Mouse (Mus musculus) G1E (cell line): ENCODE measurements around the gene Fam181a. TPM values are rescaled to one million over a fixed set of nuclear protein-coding genes. Genes with fewer than 3 reads are reported as not detected.

Experiments
- ATAC-seq: 2 replicates; pipeline ENCODE4 v1.8.0; 2016; ENCODE audit warnings: mild to moderate bottlenecking; ENCODE audit not compliant: insufficient number of reproducible peaks, poor library complexity, low FRiP score, severe bottlenecking; ENCODE audit errors: extremely low read depth
- DNase-seq: peaks from one replicate; pipeline ENCODE4 v3.0.0; 2012; ENCODE audit warnings: low spot score
- H3K27me3 ChIP-seq: 2 replicates; pipeline ENCODE4 v1.6.1; 2012; ENCODE audit warnings: mild to moderate bottlenecking, low read length, inconsistent platforms; ENCODE audit not compliant: insufficient read depth
- H3K36me3 ChIP-seq: replicated peaks from 2 replicates; pipeline ENCODE3; 2012; ENCODE audit warnings: mild to moderate bottlenecking, inconsistent platforms
- H3K4me1 ChIP-seq: 2 replicates; pipeline ENCODE4 v1.6.1; 2012; ENCODE audit warnings: low read depth, low read length, inconsistent platforms, mixed read lengths; ENCODE audit not compliant: insufficient read depth
- H3K4me3 ChIP-seq: 2 replicates; pipeline ENCODE4 v1.5.1; 2012; ENCODE audit warnings: low read depth, mild to moderate bottlenecking, inconsistent platforms, low read length, moderate library complexity, mixed read lengths
- H3K9me3 ChIP-seq: replicated peaks from 2 replicates; pipeline ENCODE4 v1.6.1; 2012; ENCODE audit warnings: inconsistent platforms
- CTCF ChIP-seq: IDR thresholded peaks from 2 replicates; pipeline ENCODE4 v1.5.1; 2012; ENCODE audit warnings: low read depth, low read length, inconsistent platforms, mixed read lengths
- GATA1 ChIP-seq: IDR thresholded peaks from 2 replicates; pipeline ENCODE4 v1.6.1; 2012; ENCODE audit warnings: borderline replicate concordance, low read length, inconsistent platforms, mixed read lengths
- GATA2 ChIP-seq: IDR thresholded peaks from 2 replicates; pipeline ENCODE4 v1.6.1; 2012; ENCODE audit warnings: low read depth, low read length, inconsistent platforms, borderline replicate concordance
- POLR2AphosphoS5 ChIP-seq: IDR thresholded peaks from 2 replicates; pipeline ENCODE4 v1.6.1; 2012; ENCODE audit warnings: low read depth, low read length, inconsistent platforms; ENCODE audit not compliant: insufficient replicate concordance
- TAL1 ChIP-seq: conservative IDR thresholded peaks from 2 replicates; pipeline ENCODE4 v1.6.1; 2012; ENCODE audit warnings: low read depth, low read length, inconsistent platforms, mixed read lengths
- polyA plus RNA-seq: library from polyadenylated mRNA; stranded (reverse); fragments of >175 nt; gene quantifications from 2 replicates; pipeline ENCODE4 v1.2.3, GENCODE M21; 2012
- total RNA-seq, 2 experiments: library from RNA; stranded (forward) in 1 of 2; stranded (reverse) in 1 of 2; fragments of 200-1000 nt in 1 of 2; fragments of >200 nt in 1 of 2; fragmentation: Nextera tagmentation in 1 of 2; gene quantifications; 2 replicates each; pipeline ENCODE4 v1.2.3; 2014 to 2017

Fam181a gene
- total and polyA plus RNA-seq, 3 experiments = 0.38 TPM; not detected in 2

GRCm38 (mm10) chr12:103347406-103347805 is 36.6 kb downstream of the Fam181a start:
- Histone ChIP-seq H3K4me1 (no peaks in the 10 kb centered on the region; the same call in 1 of the 2 replicates), H3K4me3 (no peak overlapping the region), H3K36me3 (no peaks in the 10 kb centered on the region), H3K9me3 (no peaks in the 10 kb centered on the region), H3K27me3 (peaks cover 8% of the 10 kb centered on the region; the same call in 1 of the 2 replicates)
- TF ChIP-seq TAL1 (no peak), POLR2AphosphoS5 (no peak), CTCF (no peak), GATA1 (no peak), GATA2 (no peak)
- ATAC-seq = no peak
- DNase-seq = no peak

GRCm38 (mm10) chr12:103348506-103348905 is 37.7 kb downstream of the Fam181a start:
- no peaks in the 10 kb centered on the region; the same call in 1 of the 2 replicates for H3K4me1 ChIP-seq
- H3K9me3 ChIP-seq = no peaks in the 10 kb centered on the region
- no peaks in the 10 kb centered on the region for H3K36me3 ChIP-seq
- TF ChIP-seq CTCF = peak; percentile 100
- no peak for TF ChIP-seq POLR2AphosphoS5
- ATAC-seq (peak; percentile 66), DNase-seq (peak; percentile 71)
- H3K4me3 ChIP-seq = no peak overlapping the region
- H3K27me3 ChIP-seq = peaks cover 10% of the 10 kb centered on the region; the same call in 1 of the 2 replicates

DNA sequence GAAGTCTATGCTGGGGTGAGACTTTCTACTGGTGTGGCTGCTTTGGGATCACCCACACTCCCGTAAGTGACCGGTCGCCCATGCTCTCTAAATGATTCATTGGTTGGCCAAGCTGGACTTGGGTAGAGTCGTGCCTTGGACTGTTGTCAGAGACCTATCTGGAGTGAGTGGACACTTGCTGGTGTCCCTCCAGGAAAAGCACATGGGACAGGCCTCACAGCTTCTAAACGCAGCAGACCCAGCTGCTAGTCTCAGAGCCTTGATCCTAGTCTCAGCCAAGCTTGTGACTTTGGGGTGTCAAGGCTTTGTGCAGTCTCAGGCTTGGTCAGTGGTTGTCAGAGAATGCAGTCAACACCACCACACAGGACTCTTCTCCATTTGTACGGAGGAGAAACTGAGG is 42.0 kb downstream of the Fam181a start:
- H3K4me3 ChIP-seq = no peak overlapping the region

GRCm38 (mm10) chr12:103353538-103353937 is 42.8 kb downstream of the Fam181a start:
- Histone ChIP-seq H3K4me3 (no peak overlapping the region), H3K4me1 (no peaks in the 10 kb centered on the region), H3K36me3 (no peaks in the 10 kb centered on the region), H3K27me3 (peaks cover 5% of the 10 kb centered on the region; the same call in 1 of the 2 replicates), H3K9me3 (no peaks in the 10 kb centered on the region)
- DNase-seq (no peak), ATAC-seq (no peak)
- no peak for TF ChIP-seq GATA2
- no peak for TF ChIP-seq POLR2AphosphoS5
- no peak for TF ChIP-seq TAL1
- no peak for TF ChIP-seq GATA1
- TF ChIP-seq CTCF = no peak

More for the DNA sequence above, 42.0 kb downstream of the Fam181a start:
- H3K36me3 ChIP-seq = no peaks in the 10 kb centered on the region
- no peak for DNase-seq
- TF ChIP-seq GATA1 (no peak), GATA2 (no peak)
- H3K9me3 ChIP-seq = no peaks in the 10 kb centered on the region
- ATAC-seq = no peak
- H3K4me1 ChIP-seq = no peaks in the 10 kb centered on the region; the same call in 1 of the 2 replicates
- peaks cover 4% of the 10 kb centered on the region; the same call in 1 of the 2 replicates for H3K27me3 ChIP-seq

GRCm38 (mm10) chr12:103355746-103356414 is 45.1 kb downstream of the Fam181a start, which contains the start of gene Asb2:
Gene Asb2, minus strand, starts transcription at chr12:103356001.
- Histone ChIP-seq H3K27me3 (peaks cover 12% of the 10 kb centered on the region; the same call in 1 of the 2 replicates), H3K4me3 (no peak within 1 kb of the TSS)

GRCm38 (mm10) chr12:103356415-103356748 is 45.6 kb downstream of the Fam181a start:
- Histone ChIP-seq H3K27me3 (peaks cover 12% of the 10 kb centered on the region; the same call in 1 of the 2 replicates), H3K9me3 (no peaks in the 10 kb centered on the region), H3K36me3 (no peaks in the 10 kb centered on the region), H3K4me1 (no peaks in the 10 kb centered on the region), H3K4me3 (no peak overlapping the region)
- DNase-seq (no peak), ATAC-seq (no peak)
- TF ChIP-seq GATA1 (no peak), POLR2AphosphoS5 (no peak), CTCF (no peak), GATA2 (no peak), TAL1 (no peak)

More at GRCm38 (mm10) chr12:103355746-103356414, 45.1 kb downstream of the Fam181a start, which contains the start of gene Asb2:
- H3K4me1 ChIP-seq = no peaks in the 10 kb centered on the region
- TF ChIP-seq GATA1 (no peak), CTCF (no peak), TAL1 (no peak), GATA2 (no peak)
- no peaks in the 10 kb centered on the region for H3K9me3 ChIP-seq
- DNase-seq = no peak
- H3K36me3 ChIP-seq = no peaks in the 10 kb centered on the region
- ATAC-seq = no peak

DNA sequence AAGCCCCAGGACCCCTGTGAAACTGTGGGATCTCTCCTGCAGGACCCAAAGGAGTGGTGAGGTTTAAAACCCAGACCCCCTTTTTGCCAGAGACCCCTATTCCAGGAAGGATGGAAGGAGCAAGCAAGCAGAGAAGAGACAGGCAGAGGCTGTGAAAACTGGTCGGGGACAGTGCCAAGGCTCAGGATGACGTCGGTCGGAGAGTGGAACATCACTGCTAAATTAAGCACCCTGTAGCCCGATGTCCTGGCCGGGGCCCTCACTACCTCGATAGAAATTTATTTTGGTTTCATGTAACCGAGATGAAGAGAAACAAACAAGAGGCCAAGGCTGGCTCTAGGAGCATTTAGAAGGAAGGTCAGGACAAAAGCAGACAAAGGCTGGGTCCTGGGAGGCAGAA is 47.4 kb downstream of the Fam181a start:
- Histone ChIP-seq H3K4me3 (no peak overlapping the region), H3K27me3 (peaks cover 19% of the 10 kb centered on the region; the same call in 1 of the 2 replicates), H3K36me3 (no peaks in the 10 kb centered on the region), H3K9me3 (no peaks in the 10 kb centered on the region), H3K4me1 (no peaks in the 10 kb centered on the region)
- TF ChIP-seq CTCF = no peak
- no peak for TF ChIP-seq GATA2
- DNase-seq (no peak), ATAC-seq (no peak)
